Mouse (Mus musculus) adrenal gland, postnatal 14 days (tissue): ENCODE results near the gene Cyp2d9. TPM values are rescaled to one million over a fixed set of nuclear protein-coding genes. Genes with fewer than 3 reads are reported as not detected.
"Not testable (repeated sequence)": the region's sequence is repeated elsewhere in the genome, so short reads cannot be mapped to it uniquely, and the experiment has no call there.

Experiments used
- DNase-seq: peaks from one replicate; pipeline ENCODE4 v3.0.0; 2021; ENCODE audit warnings: mixed read lengths
- long read RNA-seq, 2 experiments: library from polyadenylated mRNA; stranded (forward); transcript quantifications; one replicate each; pipeline ENCODE4 v2.0.0; 2021
- total RNA-seq: library from RNA; stranded (reverse); gene quantifications from 2 replicates; pipeline ENCODE4 v1.2.3, GENCODE M21; 2021

Gene Cyp2d9
- total RNA-seq: 0.64 and 4.3 TPM in 2 replicates
- long read RNA-seq, experiment 1: 0 reads
- long read RNA-seq, experiment 2, partial matches to known transcripts: 2 of 3 reads
- long read RNA-seq, experiment 2, other reads (novel, unspliced or antisense): 0 of 3 reads

DNA sequence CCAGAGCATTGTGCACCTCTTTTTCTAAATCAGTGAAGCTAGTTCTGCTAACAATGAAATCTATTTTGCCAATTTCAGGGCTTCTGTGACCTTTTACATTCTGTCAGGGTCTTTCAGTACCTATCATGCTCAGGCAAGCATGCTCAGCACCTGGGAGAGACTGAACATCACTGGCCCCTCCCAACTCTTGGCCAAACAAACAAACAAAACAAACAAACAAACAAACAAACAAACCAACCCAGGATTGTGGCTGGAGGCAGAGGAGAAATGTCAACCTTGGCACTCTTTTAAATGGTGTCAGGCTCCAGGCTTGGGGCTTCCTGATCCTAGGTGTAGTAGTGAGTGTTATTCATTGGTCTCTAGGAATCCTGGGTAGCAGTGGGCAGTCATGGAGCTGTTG, at the start of gene Cyp2d9:
Gene Cyp2d9, plus strand, starts transcription at position 301 of the 400 bp plus-strand sequence.
- DNase-seq: no peak

DNA sequence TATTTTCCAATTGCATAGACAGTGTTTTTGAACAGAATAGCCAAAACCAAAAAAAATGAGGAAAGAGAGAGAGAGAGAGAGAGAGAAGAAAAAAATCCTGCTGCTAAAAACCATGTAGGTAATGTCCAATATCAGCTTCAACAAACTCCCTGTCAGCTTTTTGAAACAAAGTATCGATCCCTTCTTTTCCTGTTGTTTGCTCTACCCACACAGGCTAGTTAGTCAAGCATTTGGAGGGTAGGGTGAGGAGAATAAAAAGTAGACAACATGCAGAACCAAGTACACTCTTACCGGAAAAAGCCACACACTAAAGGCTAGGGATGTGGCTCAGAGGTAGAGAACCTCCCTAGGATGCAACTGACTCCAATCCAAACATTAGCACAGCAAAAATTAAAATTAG, 47.5 kb upstream of the Cyp2d9 start:
- no peak for DNase-seq

DNA sequence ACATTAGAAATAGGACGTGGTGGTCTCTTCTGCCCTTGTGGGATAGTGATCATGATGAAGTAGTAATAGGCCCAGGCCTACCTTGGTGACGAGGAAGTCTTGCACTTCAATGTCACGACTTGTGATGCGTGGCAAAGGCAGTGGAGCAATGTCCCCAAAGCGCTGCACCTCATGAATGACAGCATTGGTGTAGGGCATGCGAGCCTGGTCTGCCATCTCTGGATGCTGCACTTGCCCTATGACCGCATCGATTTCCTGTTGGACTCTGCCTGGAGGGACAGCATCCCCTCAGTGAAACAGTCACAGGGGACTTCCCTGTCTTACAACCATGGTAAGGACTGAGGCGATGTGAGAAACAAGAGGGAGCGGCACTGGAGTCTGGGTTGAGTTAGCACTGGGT, 43.3 kb upstream of the Cyp2d9 start:
- not testable (repeated sequence) for DNase-seq

DNA sequence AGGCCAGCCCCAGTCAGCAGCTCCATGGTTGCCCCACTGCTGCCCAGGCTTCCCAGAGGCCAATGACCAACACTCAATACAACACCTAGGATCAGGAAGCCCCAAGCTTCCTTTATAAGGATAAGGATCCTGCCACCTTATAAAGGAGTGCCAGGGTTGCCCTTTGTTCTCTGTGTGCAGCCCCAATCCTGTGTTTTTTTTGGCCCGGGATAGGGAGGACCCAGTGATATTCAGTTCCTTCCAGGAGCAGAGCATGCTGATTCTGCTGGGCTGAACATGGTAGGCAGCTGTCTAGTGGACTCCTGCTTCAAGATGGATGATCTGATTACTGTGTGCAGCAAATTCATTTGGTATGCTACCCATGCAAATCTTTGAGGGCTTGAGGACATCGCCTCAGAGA, 39.3 kb upstream of the Cyp2d9 start, which contains the start of gene Cyp2d11:
Gene Cyp2d11, minus strand, starts transcription at position 101 of the 400 bp plus-strand sequence.
- not testable (repeated sequence) for DNase-seq

DNA sequence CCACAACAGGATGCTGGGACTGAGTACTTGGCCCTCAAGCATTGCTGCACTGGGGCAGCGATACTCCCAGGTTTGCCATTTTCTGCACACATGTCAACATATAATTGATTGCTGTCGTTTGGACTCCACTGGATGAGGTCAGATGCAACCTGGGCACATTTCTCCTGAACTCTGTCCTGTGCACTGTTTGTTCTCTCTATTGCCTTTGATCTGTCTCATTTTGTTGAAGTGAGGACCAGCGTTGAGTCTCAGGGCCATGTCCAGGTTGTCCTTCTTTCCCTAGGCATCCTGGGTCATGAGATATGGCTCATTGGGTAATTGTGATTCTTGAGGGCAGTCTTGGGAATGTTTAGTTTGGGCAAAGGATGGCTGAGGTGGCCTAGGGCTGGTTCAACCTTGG, 37.3 kb upstream of the Cyp2d9 start:
- not testable (repeated sequence) for DNase-seq

DNA sequence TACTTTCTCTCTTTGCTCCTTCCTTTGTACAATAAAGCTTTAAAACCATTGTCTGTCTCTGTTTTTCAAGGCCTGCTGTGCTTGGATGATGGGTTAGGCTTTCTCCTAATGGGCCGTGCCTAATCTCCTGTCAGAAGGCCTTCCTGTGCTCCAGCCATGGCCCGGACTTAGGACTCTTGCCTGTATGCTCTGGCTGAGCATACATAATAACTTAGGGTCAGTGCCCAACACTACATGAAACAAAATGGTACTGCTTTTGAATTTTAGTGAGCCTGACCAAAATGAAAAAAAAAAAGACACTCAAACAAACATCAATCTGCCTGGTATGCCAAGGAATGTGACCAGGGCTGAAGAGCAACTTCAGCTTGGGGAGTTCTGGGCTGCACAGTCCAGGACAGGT, 31.7 kb upstream of the Cyp2d9 start:
- DNase-seq: no peak

DNA sequence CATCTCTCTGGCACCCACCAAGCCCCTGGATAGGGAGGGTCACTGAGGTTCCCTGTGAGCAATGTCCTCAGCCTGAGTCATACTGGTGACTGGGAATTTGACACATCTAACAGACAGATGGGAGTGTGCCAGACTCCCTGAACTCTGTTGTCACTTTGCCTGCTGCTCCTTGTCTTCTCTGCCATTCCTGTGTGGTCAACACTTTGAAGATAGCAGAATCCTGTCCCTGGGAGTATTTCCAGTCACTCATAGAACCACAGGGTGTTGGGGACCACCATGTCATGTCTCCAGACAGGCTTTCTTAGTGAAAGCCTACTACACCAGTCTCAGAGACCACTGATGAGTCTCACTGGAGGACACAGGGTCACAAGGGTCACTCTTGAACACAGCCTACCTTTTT, 31.1 kb upstream of the Cyp2d9 start:
- no peak for DNase-seq

DNA sequence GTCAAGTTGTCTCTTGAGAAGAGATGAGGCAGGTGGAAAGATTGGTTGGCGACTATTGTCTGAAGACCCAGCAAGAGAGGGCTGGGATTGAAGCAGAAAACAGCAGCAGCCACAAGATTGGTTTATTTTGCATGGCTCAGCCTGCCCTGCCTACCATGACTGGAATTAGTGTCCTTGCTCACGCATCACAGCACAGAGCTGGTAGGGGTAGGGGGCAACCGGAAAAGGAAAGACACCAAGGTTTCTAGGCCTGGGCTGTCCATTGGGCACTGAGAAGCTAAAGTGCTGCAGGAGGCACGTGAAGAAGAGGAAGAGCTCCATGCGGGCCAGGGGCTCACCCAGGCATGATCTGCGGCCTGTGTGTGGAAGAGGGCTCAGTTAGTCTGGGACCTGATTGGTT, 30.5 kb upstream of the Cyp2d9 start:
- DNase-seq: no peak

DNA sequence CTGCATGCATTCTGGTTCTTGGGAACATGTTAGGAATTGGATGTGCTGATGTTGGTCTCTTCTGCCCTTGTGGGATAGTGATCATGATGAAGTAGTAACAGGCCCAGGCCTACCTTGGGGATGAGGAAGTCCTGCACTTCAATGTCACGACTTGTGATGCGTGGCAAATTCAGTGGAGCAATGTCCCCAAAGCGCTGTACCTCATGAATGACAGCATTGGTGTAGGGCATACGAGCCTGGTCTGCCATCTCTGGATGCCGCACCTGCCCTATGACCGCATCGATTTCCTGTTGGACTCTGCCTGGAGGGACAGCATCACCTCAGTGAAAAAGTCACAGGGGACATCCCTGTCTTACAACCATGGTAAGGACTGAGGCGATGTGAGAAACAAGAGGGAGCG, 29.6 kb upstream of the Cyp2d9 start:
- no peak for DNase-seq

DNA sequence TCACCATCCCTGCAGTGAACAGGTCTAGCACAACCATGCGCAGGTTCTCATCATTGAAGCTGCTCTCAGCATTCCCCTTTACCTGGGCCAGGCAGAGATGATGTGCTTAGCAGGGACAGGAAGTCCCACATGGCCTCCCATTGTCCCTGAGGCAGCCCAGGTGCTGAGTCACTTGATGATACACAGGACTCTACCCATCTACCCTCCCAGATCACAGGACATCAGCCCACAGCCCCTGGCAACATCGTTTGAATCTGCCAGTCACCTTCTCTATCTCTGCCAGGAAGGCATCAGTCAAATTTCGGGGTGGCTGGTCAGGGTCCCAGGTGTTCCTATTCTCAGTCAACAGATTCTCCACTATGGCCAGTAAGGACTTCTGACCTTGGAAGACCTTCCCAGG, 29.1 kb upstream of the Cyp2d9 start:
- DNase-seq: no peak

DNA sequence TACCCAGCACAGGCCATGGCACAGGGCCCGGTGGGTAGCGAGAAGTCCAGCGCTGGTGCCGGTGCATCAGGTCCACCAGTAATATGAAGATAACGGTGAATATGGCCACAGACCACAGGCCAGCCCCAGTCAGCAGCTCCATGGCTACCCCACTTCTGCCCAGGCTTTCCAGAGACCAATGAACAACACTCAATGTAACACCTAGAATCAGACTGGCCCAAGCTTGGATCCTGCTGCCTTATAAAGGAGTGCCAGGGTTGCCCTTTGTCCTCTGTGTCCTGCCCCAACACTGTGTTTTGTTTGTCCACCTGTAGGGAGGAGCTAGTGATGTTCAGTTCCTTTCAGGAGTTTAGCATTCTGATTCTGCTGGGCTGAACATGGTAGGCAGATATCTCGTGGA, 26.3 kb upstream of the Cyp2d9 start, which contains the start of gene Cyp2d10:
Gene Cyp2d10, minus strand, starts transcription at position 215 of the 400 bp plus-strand sequence.
- no peak for DNase-seq

DNA sequence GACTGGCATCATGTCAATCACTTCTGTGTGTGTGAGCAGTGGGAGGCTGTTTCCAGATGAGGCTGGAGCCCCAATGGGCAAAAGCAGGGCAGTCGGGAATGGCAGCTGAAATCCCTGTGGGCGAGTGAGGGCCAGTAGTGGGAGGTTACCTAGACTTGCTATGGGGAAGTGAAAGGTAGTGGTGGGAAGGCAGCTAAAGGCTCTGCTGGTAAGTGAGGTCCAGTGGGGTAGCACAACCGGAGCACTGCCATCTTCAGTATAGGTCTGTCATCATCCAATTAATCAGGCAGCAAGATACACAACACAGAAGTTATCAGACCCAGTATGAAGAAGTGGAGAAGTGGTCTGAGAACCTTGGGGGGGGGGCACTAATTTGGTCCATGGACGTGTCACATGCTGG, 25.7 kb upstream of the Cyp2d9 start:
- DNase-seq: no peak

DNA sequence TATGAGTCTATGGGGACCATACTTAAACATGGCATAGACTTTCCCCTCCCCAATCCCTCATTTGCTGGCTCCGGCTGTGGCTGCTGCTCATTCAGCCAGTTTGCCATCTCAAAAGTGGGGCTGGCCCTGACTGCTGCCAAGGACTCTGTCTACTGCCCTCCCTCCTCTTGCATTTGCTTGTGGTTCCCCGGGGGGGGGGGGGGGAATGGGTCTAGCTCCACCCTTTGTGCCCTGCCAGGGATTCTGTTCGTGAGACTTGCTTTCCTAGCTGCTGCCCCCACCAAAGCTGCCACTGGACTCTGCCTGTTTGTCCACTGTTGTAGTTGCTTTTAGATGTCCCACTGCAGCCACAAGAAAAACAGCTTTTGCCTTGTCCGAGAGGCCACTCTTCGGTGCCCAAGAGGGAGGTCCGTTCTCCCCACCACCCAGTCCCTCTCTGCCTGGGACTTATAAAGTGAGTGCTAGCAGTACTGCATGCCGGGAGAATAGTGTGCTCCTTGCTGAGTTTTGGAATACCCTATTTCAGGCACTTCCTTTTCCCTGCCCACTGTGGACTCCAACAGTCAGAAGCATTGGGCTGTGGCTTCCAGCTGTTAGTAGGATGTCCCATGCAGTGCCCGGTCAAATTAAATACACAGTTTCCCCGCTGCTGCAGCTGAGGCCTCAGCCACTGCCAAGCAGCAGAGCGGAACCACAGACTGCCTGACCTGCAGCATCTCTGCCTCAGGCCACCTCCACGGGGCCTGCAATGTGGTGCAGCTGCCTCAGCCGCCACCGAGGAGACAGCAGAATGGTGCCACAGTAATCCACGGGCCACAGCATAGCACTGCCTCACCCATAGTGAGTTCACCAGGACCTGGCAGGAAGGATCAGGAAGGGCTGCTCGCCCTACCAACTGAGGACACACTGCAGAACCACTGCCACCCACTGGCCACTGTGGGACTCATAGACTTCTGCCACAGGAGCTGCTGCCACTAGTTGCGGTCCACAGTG, 16.1 kb upstream of the Cyp2d9 start:
- DNase-seq: peak; percentile 91

DNA sequence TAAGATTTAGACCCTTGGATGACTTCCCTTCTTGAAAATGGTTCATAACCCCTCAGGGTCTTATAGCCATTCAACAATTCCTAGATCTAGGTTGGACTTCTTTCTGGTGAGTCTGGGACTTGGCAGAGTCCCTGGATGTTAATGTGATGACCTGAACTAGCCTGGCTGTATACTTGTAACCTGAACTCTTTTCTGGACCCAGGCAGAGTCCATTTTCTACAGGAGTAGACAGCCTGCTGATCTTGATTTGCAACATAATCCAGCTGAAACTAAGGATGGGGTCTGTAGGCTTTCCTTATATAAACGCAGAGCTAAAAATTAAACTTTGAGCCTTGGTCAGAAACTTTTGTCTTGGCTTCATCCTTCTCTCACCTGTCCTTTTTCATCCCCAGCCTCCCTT, 14.6 kb upstream of the Cyp2d9 start:
- no peak for DNase-seq

DNA sequence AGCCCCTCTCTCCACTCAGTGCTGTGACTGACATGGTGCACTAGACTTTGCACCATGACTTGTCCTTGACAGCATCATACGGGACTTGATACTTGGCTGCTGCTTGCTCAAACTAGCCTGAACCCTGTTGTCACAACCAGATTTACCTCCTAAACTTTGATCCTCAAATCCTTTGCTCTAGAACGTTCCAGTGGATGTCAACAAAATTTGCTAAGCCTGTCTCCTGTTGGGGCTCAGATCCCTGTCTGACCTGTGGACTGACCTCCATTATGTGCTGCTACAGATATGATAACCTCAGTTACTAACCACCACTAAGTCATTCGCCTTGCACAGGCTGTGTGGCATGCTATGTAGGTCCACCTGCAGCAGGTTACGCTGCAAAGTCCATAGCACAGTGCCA, 10.3 kb upstream of the Cyp2d9 start:
- no peak for DNase-seq

DNA sequence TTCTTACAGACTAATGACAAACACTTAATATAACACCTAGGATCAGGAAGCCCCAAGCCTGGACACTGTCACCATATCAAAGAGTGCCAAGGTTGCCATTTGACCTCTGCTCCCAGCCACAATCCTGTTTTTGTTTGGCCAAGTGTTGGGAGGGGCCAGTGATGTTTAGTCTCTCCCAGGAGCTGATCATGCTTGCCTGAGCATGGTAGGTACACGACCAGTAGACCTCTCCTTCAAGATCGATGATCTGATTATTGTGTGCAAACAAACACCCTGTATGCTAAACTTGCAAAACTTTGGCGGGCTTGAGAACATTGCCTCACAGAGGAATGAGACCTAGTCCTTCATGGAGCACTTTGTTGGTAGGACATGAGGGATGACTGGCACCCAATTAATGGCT, 9.8 kb upstream of the Cyp2d9 start:
- DNase-seq: no peak

DNA sequence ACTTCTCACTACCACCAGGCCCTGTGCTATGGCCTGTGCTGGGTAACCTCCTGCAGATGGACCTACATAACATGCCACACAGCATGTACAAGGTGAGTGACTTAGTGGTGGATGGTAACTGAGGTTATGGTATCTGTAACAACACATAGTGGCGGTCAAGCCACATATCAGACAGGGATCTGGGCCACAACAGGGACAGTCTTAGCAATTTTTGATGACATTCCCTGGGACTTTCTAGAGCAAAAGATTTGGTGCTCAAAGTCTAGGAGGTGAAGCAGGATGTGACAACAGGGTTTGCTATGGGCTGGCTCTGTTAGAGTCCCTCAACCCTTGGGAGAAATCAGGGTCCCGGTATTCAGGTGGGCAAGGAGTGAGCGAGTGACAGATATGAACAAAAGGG, 384 bp downstream of the Cyp2d9 start:
- DNase-seq: no peak

DNA sequence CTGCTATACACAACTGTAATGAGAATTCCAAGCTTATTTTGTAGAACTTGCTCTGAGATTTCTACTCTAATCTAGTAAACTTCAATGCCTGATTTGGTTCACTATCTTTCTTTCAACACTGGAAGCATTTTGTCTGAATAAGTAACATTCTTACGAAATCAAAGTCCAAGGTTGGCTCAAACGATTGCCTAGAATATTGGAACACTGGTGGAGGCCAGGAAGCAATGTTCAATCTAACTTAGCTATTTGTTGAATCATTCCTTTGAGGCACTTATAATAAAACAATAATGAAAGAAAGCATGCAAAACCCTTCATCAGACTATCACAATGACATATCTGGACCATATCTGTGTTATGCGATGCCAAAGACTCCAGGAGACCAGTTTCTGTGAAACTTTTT, 1.3 kb downstream of the Cyp2d9 start:
- no peak for DNase-seq

DNA sequence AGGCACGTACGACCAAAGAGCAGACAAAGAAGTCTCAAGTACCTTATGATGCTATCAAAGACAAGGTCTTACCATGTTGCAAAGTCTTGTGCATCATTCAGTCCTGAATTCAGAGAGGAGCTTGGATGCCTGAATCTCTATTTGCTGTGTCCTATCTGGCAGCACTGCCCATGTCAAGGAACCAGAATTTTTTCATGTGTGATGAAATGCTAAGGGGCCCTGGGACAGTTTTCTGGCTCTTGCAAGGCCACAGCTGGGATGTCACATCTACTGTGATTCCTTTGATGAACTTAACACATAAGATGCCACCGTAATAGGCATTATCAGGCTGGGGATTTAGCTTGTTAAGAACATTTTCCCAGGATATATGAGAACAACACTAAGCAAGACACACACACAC, 1.8 kb downstream of the Cyp2d9 start:
- DNase-seq: no peak

DNA sequence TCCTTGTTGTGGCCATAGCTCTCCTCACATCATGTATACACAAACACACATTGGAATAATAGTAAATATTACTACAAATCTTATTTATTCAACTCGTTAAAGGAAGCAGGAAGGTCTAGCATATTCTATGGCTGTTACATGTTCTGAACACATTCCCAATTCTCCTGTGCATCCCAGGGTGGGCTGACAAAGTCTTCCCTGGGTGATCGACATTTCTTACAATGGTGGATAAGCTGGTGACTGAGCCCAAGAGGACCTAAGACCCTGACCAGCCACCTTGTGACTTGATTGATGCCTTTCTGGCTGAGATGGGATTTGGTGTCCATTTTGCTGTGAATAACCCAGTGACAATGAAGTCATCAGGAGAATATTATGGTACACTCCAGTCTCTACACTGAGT, 2.4 kb downstream of the Cyp2d9 start:
- no peak for DNase-seq

DNA sequence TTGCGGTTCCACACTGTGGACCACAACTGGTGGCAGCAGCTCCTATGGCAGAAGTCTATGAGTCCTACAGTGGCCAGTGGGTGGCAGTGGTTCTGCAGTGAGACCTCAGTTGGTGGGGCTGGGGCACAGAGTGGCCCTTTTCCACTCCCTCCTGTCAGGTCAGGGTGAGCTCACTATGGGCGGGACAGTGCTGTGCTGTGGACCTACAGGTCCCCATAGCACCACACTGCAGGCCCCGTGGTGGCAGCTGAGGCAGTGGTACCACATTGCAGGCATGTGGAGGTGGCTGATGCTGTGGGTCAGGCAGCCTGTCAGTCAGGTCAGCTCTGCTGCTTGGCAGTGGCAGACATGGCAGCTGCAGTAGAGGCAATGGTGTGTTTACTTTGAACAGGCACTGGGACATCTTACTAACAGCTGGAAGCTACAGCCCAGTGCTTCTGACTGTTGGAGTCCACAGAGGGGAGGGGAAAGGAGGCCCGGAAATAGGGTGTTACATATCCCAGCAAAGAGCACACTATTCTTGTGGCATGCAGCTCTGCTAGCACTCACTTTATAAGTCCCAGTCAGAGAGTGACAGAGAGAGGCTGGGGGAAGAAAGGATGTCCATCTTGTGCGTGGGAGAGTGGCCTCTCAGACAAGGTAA, 4.9 kb downstream of the Cyp2d9 start:
- no peak for DNase-seq

DNA sequence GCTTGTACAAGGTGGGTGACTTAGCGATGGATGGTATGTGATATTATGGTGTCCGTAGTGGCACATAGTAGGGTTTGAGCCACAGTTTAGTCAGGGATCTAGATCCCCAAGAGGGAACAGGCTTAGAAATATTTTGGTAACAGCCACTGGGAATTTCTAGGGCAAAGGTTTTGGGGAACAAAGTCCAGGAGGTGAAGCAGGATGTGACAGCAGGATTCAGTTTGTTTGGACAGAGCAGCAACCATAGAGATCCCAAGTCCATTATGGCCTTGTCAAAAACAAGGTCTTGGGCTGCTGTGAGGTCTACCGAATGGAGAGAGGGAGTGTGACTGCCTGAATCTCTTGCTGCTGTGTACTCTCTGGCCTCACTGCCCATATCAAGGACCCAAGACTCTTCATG, 10.4 kb downstream of the Cyp2d9 start:
- DNase-seq: no peak

DNA sequence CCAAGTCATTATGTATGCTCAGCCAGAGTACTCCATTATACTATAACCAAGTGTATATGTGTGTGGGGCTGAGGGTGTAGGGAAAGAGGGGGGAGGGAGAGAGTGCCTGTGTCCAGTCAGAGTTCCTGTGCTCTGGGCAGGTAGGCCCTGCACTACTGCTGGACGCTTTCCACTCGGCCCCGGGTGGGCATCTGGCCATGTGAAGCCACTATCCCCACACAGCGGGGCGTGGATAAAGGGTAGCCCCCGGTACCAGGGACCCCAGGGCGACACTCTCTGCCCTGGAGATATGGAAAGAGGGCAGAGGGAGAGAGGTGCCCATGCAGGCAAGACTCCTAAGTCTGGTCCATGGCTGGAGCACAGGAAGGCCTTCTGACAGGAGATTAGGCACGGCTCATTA, 12.0 kb downstream of the Cyp2d9 start:
- no peak for DNase-seq
